ENCODE assay signal across 12 mouse cellular contexts in genomic region chr14:5913701-5914100, GRCm38 (mm10). TPM values are rescaled to one million over a fixed set of nuclear protein-coding genes. Genes with fewer than 3 reads are reported as not detected.
"Had no signal": no experiment of that assay in that cellular context is flagged by ENCODE, and none has a peak within 500 bp of the region (broad histone marks: within the 10 kb centered on the region; RNA-seq: fewer than 3 reads in every experiment).

No protein-coding gene starts in this region.

RNA-seq across cellular contexts. Expression of gene Gm8237, which starts 33.5 kb away (rescaled TPM):
- polyA plus RNA-seq: limb, embryonic 11.5 days; liver, adult 2 months; liver, embryonic 11.5 days; liver, embryonic 12.5 days; liver, embryonic 13.5 days; liver, embryonic 14.5 days; liver, embryonic 15.5 days; liver, embryonic 16.5 days; liver, postnatal 0 days; lung, adult 2 months; macrophage; myocyte had no signal

RNA-seq across cellular contexts. Expression of gene Gm3248, which starts 47.8 kb away (rescaled TPM):
- polyA plus RNA-seq: liver, adult 2 months; liver, embryonic 12.5 days; liver, embryonic 13.5 days; liver, embryonic 14.5 days; liver, embryonic 15.5 days; liver, embryonic 16.5 days; liver, postnatal 0 days; macrophage; myocyte had no signal
